ENCODE assay signal across 21 mouse cellular contexts in the genomic region with DNA sequence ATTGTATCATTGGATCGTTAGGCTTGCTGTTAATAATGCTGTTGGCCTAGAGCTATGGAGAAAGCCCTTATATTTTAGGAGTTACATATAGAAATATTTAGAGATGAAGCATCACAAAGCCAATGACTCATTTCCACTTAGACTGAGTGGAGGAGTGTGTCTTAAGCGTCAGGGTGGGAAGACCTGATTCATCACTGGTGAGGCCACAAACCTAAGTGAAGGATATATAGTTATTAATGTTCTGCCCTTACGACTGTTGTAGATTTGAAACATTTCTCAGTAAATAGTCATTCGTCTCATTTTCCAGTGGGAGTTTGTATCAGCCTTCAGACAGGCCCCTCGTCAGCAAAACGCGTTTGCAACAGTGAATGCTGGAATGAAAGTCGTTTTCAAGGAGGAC. TPM values are rescaled to one million over a fixed set of nuclear protein-coding genes. Genes with fewer than 3 reads are reported as not detected.
"Had no signal": no experiment of that assay in that cellular context is flagged by ENCODE, and none has a peak within 500 bp of the region (broad histone marks: within the 10 kb centered on the region; RNA-seq: fewer than 3 reads in every experiment).

No protein-coding gene starts in this region.

- H3K4me3 ChIP-seq: lung, embryonic 15.5 days; megakaryocyte, embryonic 14.5 days; midbrain, embryonic 13.5 days; midbrain, embryonic 15.5 days; neural tube, embryonic 13.5 days; neural tube, embryonic 15.5 days had no signal

- H3K27me3 ChIP-seq: lung, embryonic 15.5 days; midbrain, embryonic 13.5 days; midbrain, embryonic 15.5 days; neural tube, embryonic 13.5 days; neural tube, embryonic 15.5 days had no signal

- H3K4me2 ChIP-seq: lung, embryonic 15.5 days; midbrain, embryonic 11.5 days; midbrain, embryonic 13.5 days; midbrain, embryonic 15.5 days; neural tube, embryonic 13.5 days; neural tube, embryonic 15.5 days had no signal

- H3K36me3 ChIP-seq: lung, embryonic 15.5 days; midbrain, embryonic 13.5 days; midbrain, embryonic 15.5 days; neural tube, embryonic 13.5 days; neural tube, embryonic 15.5 days had no signal

- H3K9ac ChIP-seq: lung, embryonic 15.5 days; midbrain, embryonic 13.5 days; midbrain, embryonic 15.5 days; neural tube, embryonic 13.5 days; neural tube, embryonic 15.5 days had no signal

- DNase-seq: lung, adult 2 months; lung, postnatal 14 days; lung, postnatal 36 days; retina, postnatal 1 day; right cerebral cortex, adult 18-20 months; right cerebral cortex, postnatal 25 days; right cerebral cortex, postnatal 4 days; spleen, adult 18-20 months; thymus, adult 18-20 months; thymus, postnatal 14 days; thymus, postnatal 36 days had no signal

- H3K27ac ChIP-seq: lung, embryonic 15.5 days; macrophage; midbrain, embryonic 13.5 days; midbrain, embryonic 15.5 days; neural tube, embryonic 13.5 days; neural tube, embryonic 15.5 days had no signal

- H3K9me3 ChIP-seq: lung, embryonic 15.5 days; megakaryocyte, embryonic 14.5 days; midbrain, embryonic 13.5 days; midbrain, embryonic 15.5 days; neural tube, embryonic 13.5 days; neural tube, embryonic 15.5 days had no signal

- H3K4me1 ChIP-seq: lung, embryonic 15.5 days; megakaryocyte, embryonic 14.5 days; midbrain, embryonic 13.5 days; midbrain, embryonic 15.5 days; neural tube, embryonic 15.5 days had no signal

- ATAC-seq: lung, postnatal 0 days; midbrain, embryonic 13.5 days; midbrain, embryonic 15.5 days had no signal

RNA-seq across cellular contexts. Expression of a gene that starts 39.3 kb away (rescaled TPM):
- polyA plus RNA-seq: macrophage; neural tube, embryonic 11.5 days had no signal

RNA-seq across cellular contexts. Expression of a gene that starts 58.0 kb away (rescaled TPM):
- polyA plus RNA-seq: macrophage; midbrain, embryonic 11.5 days had no signal
